Mouse (Mus musculus): ENCODE data around the gene Slc38a10.

Gene Slc38a10

GRCm38 (mm10) chr11:120181379-120181778 is 30.2 kb upstream of the Slc38a10 start:
- in situ Hi-C loops (cut with MboI, MseI): loop anchor here (10.0 kb wide), 1 partner anchor 1927 kb away; no protein-coding TSS in a partner anchor

GRCm38 (mm10) chr11:120179374-120179773 is 28.2 kb upstream of the Slc38a10 start:
- in situ Hi-C loops (cut with MboI, MseI): no loop called here

- in situ Hi-C loops (cut with MboI, MseI): no loop called here
Measured at GRCm38 (mm10) chr11:120175948-120176347, 24.8 kb upstream of the Slc38a10 start.

GRCm38 (mm10) chr11:120173213-120173612 is 22.1 kb upstream of the Slc38a10 start:
- in situ Hi-C loops (cut with MboI, MseI): no loop called here

- in situ Hi-C loops (cut with MboI, MseI): no loop called here
Measured at GRCm38 (mm10) chr11:120171168-120171567, 20.0 kb upstream of the Slc38a10 start.

GRCm38 (mm10) chr11:120169208-120169992 is 18.3 kb upstream of the Slc38a10 start:
- in situ Hi-C loops (cut with MboI, MseI): no loop called here

GRCm38 (mm10) chr11:120168516-120168915 is 17.4 kb upstream of the Slc38a10 start:
- in situ Hi-C loops (cut with MboI, MseI): no loop called here

GRCm38 (mm10) chr11:120167921-120168356 is 16.8 kb upstream of the Slc38a10 start:
- in situ Hi-C loops (cut with MboI, MseI): no loop called here

GRCm38 (mm10) chr11:120167059-120167458 is 15.9 kb upstream of the Slc38a10 start:
- in situ Hi-C loops (cut with MboI, MseI): no loop called here

GRCm38 (mm10) chr11:120164471-120165261 is 13.5 kb upstream of the Slc38a10 start:
- in situ Hi-C loops (cut with MboI, MseI): no loop called here

- in situ Hi-C loops (cut with MboI, MseI): no loop called here
Measured at GRCm38 (mm10) chr11:120164028-120164427, 12.9 kb upstream of the Slc38a10 start.

- in situ Hi-C loops (cut with MboI, MseI): no loop called here
Measured at GRCm38 (mm10) chr11:120163207-120163606, 12.1 kb upstream of the Slc38a10 start.

- in situ Hi-C loops (cut with MboI, MseI): no loop called here
Measured at GRCm38 (mm10) chr11:120161245-120161644, 10.1 kb upstream of the Slc38a10 start.

- in situ Hi-C loops (cut with MboI, MseI): no loop called here
Measured at GRCm38 (mm10) chr11:120160478-120160877, 9.3 kb upstream of the Slc38a10 start.

GRCm38 (mm10) chr11:120159653-120160052 is 8.5 kb upstream of the Slc38a10 start:
- in situ Hi-C loops (cut with MboI, MseI): no loop called here

- in situ Hi-C loops (cut with MboI, MseI): no loop called here
Measured at GRCm38 (mm10) chr11:120158828-120159227, 7.7 kb upstream of the Slc38a10 start.

GRCm38 (mm10) chr11:120150440-120151112 is 570 bp downstream of the Slc38a10 start:
- in situ Hi-C loops (cut with MboI, MseI): no loop called here

- in situ Hi-C loops (cut with MboI, MseI): no loop called here
Measured at GRCm38 (mm10) chr11:120149510-120150200, 1.5 kb downstream of the Slc38a10 start.

- in situ Hi-C loops (cut with MboI, MseI): no loop called here
Measured at GRCm38 (mm10) chr11:120148201-120148855, 2.8 kb downstream of the Slc38a10 start.

- in situ Hi-C loops (cut with MboI, MseI): no loop called here
Measured at GRCm38 (mm10) chr11:120143708-120144497, 7.2 kb downstream of the Slc38a10 start.

All from regulatory T cell (primary cell).